Mouse (Mus musculus) bone marrow macrophage, adult 2 months (primary cell): ENCODE results near the gene Tmem98.

ENCODE experiments used
- CTCF ChIP-seq: IDR thresholded peaks from 2 replicates; pipeline ENCODE4 v1.5.1; 2012; ENCODE audit warnings: low read depth, mild to moderate bottlenecking, low read length, moderate library complexity
- POLR2A ChIP-seq: IDR thresholded peaks from 2 replicates; pipeline ENCODE4 v1.6.1; 2012; ENCODE audit warnings: mild to moderate bottlenecking, low read depth, low read length, borderline replicate concordance

GRCm38 (mm10) chr11:80854908-80855307, 44.9 kb downstream of the Tmem98 start:
- TF ChIP-seq CTCF (no peak), POLR2A (no peak)
